Mouse (Mus musculus): Measurements from ENCODE around the gene Gpr108.
"Not testable (repeated sequence)": the region's sequence is repeated elsewhere in the genome, so short reads cannot be mapped to it uniquely, and the experiment has no call there.

The Gpr108 gene

DNA sequence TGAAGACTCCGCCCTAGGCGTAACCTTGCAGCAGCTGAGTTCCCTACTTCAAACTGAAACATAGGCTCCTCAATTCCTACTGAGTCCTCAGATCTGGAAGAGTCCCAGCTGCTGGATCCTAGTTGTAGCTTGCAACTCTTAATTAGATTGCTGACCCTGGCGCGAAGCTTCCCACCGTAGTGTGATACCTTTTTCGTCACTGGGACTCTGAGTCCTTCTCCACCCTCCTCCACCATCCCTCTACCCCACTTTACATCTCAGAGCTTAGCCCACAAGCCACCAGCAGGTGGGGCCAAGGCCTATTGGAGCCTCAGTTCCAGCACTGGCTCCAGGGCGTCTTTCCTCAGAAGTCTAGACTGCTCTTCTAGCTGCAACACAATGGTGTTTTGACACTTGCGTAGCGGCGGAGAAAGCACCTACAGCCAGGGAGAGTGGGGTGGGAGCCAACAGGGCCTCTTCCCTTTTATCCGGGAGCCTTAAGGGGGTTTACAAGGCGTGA is at the start of gene Gpr108:
Gene Gpr108, minus strand, starts transcription at position 246 of the 499 bp plus-strand sequence.
- DNase-seq (ENCODE audit: low read depth, low spot score), result peak; percentile 94

DNA sequence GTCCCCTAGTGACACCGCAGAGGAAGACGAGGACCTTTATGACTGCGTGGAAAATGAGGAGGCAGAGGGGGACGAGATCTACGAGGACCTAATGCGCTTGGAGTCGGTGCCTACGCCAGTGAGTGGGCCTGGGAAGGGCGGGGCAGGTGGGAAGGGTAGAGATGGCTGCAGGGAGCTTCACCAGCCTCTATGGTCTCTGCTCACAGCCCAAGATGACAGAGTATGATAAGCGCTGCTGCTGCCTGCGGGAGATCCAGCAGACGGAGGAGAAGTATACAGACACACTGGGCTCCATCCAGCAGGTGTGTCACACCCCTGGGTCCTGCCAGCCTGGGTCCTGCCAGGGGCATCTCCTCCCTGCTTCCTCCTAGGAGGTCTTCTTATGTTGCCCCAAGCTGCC is 48.8 kb upstream of the Gpr108 start:
- no peak for DNase-seq (ENCODE audit: low read depth, low spot score)

DNA sequence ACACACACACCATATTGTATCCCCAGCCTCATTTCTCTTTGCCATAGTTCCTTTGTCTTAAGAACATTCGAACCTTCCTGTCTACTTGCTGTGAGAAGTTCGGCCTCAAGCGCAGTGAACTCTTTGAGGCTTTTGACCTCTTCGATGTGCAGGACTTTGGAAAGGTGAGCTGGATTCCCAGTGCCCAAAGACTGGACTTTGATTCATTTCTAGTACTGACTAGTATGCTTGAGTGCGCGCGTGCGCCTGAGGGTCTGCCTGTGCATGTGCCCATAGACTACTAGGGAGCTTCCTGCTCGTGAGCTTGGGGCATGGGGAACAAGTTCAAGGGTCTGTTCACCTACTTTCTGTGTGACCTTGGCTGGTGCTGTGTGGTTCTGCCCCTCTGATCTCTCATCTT is 47.7 kb upstream of the Gpr108 start:
- no peak for DNase-seq (ENCODE audit: low read depth, low spot score)

DNA sequence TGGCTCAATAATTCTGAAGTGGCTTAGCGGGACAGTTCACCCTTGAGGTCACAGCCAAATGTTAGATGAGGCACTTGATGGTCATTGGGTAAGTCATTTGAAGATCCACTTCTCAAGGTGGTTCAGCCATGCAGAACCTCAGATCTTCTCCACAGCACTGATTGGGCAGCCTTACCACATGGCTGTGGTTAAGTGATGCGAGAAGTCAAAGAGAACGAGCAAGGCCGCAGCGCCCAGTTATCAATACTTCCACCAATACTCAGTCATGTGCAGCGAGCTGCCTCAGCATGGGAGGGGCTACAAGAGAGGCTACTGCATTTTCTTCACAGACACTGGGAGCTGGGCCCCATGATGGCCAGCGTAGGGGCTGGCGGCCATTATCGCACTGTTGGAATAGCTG is 44.7 kb upstream of the Gpr108 start:
- no peak for DNase-seq (ENCODE audit: low read depth, low spot score)

DNA sequence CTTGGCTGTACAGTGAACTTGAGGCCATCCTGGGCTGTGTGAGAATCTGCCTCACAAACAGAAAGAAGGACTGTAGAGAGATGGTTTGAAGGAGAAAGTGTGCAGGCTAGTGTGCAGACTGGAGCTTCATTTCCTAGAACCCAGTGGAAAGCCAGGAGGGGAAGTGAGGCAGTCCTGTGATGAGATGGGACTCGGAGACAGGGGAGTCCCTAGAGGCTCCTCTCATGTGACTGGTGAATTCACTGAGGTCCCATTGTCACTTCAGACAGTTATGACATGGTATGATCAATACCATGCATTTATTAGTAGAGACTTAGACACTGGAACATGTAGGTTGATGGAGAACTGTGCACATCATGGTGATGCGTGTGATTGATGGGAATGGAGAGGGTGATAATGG is 44.1 kb upstream of the Gpr108 start:
- no peak for DNase-seq (ENCODE audit: low read depth, low spot score)

DNA sequence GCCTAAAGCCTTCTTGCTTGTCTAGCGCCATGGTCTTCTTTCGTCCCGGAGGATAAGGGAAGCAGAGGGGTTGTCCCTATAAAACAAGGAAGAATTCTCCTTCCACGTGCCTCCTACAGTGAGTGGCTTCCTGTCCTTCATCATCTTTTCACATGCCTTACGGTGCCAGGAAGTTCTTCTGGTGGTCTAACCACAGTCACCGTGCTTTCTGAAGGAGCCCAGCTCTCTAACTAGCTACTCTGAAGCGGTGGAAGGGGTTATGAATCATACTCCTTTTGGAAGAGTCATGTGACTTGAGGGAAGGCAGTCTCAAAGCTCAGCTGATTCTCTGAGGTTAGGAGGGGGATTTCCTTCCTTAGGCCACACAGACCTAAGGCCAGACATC is 42.4 kb upstream of the Gpr108 start:
- DNase-seq (ENCODE audit: low read depth, low spot score), result peak; percentile 51

DNA sequence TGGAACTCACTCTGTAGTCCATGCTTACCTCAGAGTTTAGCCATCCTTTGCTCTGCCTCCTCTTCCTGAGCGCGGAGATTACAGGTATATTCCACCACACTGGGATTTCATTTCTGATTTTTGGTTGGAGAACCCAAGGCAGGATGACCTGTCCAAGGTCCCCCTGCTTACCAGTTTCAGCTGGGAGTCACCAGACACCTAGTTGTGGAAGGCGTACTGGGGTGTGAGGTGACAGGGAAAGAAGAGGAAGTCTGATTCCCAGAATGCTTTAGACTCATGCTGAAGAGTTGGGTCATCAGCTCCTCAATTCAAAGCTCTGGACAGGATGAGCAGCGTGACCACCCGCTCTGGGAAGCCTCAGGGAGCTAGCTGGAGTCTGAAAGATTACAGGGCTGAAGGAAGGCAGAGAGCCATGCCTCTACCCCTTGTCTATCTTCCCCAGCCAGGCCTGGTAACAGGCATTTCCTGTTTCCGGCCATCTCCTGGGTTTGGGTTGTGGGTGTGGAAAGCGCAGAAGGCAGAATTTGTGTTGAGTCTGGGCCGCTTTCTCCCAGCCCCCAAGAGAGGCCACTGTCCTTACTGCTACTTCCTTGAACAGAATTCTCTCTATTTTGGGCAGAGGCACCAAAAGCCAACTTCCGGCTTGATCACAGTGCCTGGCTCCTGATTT is 41.9 kb upstream of the Gpr108 start:
- DNase-seq (ENCODE audit: low read depth, low spot score), result peak; percentile 54

DNA sequence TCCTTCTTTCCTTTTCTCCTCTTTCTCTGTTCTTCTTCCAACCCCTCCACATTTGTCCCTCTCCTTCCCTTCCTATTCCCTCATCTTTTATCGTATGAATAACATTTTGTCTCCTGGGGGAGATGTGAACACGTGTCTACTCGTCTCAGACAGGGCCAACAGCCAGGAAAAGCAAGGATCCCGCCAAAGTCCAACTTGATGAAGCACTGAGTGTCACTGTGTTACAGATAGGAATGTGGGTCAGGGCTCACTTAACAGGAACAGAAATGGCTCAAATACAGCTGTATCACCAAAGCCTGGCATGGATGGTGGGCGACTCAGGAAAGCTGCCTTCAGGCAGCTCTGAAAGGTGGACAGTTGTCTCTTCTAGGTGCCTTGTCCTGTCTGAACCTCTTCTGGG is 41.0 kb upstream of the Gpr108 start:
- no peak for DNase-seq (ENCODE audit: low read depth, low spot score)

DNA sequence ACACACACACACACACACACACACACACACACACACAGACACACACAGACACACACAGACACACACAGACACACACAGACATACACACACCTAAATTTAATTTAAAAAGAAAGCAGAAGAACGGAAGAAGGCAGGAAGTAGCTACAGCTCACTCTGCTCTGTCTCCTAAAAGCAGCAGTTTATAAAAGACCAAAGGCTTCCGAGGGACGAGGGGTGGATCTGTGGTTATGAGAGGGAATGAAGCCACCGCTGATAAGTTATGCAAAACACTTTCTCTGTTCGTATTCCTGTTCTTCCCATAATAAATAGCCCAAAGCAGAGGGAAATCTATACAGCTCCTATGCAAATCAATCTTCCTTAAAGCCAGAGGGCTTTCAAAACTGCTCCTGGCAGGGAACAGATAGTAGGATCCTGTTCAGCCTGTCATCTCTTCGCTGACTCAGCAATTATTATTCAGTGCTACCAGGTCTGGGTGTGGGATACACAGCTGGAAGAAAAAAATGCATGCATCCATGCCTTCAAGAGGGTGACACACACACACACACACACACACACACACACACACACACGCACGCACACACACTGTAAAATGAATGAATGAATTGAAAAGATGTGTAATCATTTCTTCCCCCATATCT is 38.6 kb upstream of the Gpr108 start:
- peak; percentile 58 for DNase-seq (ENCODE audit: low read depth, low spot score)

DNA sequence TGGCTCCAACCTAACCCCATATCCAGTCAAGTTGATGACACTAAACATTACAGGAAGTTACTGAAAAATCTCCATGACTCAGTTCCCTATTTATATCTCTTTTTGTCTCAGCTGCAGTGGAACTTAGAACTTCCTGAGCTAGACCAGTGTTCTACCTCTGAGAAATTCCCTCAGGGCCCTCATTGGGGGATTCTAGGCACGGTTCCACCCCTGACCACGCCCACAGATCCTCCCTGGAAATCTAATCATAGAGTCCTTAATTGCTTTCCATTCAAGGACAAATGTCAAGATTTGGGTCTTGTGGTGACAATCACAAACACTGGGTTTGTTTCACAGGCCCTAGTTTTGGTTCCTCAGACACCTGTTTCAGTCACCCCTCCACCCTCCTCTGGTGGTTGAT is 36.8 kb upstream of the Gpr108 start:
- DNase-seq (ENCODE audit: low read depth, low spot score), result no peak

DNA sequence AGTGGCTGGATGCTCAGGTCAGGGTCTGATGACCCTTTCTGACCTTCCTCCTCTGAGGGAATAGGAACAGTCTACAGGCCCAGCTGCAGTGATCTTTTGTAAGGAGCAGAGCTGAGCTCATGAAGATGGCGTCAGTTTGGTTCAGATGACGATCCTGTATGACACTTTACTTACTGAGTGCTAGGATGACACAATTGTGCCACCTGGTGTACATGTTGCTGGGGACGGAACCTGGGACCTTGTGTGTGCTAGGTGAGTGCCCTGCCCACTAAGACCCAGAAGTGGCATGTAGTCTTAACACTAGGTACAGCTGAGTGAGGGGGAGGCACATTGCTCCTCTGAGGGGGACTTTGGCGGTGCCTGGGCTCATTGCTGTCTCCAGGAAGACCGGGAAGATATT is 35.7 kb upstream of the Gpr108 start:
- DNase-seq (ENCODE audit: low read depth, low spot score), result peak; percentile 56

DNA sequence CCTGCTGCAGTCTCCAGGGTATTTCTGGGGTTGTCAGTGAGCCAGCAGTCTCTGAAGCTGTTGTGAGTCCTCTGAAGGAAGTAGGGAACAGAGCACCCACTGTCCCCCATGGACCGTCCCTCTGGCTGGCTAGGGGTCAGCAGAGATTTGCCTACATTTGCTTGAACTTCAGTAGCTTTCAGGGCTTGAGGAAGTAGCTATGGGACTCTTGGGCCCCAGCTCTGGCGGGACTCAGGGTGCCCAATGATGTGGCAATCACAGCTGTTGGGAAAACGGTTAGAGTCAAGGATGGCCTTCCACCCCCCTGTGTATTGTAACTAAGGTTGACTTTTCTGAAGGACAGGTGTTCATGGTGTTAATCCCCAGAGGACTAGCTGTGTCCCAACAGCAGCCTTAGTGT is 32.2 kb upstream of the Gpr108 start:
- no peak for DNase-seq (ENCODE audit: low read depth, low spot score)

DNA sequence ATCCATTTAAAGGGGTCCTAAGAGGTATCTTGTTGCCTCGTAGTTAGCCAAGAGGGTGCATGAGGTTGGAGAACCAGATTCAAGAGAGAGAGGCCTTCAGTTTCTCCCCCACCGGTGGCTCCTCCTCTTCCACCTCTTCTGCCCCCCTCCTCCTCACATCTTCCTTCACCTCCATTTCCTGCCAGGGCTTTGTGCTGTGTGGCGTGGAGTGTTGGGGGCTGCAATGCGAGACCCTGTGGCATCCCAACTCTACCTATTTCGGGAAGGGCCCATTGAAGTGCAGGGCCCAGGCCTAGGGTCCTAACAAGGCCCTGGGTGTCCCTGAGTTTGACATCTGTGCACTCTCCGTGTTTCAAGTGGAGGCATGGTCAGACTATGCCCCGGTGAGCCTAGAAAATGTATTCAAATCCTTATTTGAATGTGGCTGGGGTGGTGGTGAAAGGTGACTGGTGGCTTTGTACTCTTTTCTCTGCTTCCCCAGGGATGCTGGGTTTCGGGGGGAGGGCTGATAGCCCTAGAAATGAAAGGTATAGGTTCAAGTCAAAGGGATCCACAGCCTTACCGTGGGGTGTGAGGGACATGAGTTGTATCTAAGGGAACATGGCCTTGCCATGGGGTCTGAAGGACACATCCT is 31.5 kb upstream of the Gpr108 start:
- peak; percentile 71 for DNase-seq (ENCODE audit: low read depth, low spot score)

DNA sequence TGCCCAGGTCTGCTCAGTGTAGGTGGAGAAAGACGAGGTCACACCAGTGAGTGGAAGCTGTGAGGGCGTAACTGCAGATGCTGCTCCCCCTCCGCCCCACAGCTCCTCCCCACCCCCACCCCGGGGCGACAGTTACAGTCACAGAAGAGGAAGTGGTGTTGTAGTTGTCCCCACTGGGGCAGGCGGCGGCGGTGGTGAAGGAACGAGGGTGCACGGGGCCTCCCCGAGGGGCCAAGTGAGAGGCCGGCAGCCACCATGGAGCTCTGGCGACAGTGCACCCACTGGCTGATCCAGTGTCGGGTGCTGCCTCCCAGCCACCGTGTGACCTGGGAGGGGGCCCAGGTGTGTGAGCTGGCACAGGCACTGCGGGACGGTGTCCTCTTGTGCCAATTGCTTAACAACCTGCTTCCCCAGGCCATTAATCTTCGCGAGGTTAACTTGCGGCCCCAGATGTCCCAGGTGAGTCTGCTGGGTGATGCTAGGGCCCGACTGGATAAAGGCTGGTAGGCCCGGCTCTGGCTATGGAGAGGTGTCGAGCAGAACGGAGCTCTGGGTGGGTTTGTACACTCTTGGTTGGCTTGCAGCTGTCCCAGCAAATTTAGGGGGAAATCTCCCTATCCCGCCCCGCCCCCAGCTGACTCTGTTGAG is 30.8 kb upstream of the Gpr108 start, which contains the start of gene Vav1:
Gene Vav1, plus strand, starts transcription at position 158 of the 648 bp plus-strand sequence.
- peak; percentile 86 for DNase-seq (ENCODE audit: low read depth, low spot score)

DNA sequence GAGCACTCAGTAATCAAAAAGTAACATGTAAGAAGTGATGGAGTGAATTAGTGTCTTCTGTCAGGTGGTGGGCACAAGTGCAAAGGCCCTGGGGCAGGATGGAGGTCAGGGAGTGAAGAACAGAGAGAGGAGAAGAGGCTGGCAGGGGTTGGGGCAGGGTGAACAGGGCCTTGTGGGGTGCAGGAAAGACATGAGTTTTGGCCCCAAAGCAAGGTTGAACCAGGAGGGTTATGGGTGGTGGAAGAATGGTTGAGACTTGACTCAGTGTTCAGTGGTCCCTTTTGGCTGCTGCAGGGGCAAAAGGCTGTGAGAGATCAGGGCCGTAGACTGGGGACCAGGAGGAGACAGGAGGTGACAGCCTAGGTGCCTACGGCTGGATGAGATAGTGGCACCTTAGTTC is 30.3 kb upstream of the Gpr108 start:
- DNase-seq (ENCODE audit: low read depth, low spot score), result peak; percentile 15

DNA sequence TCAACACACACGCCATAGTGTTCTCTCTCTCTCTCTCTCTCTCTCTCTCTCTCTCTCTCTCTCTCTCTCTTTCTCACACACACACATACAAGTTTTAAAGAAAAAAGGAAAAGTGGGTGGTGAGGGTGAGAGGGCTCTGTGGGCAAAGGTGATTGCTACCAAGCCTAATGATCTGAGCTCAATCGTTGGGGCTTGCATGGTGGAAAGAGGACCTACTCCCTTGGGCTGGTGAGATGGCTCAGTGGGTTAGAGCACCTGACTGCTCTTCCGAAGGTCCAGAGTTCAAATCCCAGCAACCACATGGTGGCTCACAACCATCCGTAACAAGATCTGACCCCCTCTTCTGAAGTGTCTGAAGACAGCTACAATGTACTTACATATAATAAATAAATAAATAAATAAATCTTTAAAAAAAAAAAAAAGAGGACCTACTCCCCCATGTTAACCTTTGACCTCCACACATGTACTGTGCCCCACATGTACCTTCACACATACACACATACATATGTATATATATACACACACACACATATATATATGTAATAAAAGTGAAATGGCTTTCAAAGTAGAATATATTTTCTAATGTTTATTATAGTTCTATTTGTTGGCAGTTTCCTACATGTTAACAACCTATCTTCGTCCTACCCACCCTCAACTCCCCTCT is 29.5 kb upstream of the Gpr108 start:
- DNase-seq (ENCODE audit: low read depth, low spot score), result not testable (repeated sequence)

DNA sequence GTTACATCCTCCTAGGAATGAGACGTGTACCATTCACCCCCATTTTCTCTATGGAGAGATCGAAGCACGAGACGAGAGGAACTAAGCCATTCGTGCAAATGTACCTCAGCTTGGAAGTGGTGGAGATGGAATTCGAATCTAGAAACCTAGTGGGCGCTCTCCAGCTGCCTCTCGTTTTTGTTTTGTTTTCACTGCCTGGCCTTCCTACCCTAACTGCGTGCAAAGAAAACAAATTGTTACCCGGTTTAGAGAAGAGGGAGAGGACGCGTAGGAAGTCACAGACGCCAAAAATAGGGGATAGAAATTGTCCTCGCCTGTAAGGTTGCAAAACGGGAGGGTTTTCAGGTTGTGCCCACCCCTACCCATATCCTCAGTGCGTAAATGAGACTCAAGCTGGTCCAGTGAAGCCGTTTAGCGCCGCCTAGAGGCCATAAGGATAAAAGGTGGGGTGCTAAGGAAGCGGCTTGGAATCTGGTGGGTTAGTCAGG is 28.4 kb upstream of the Gpr108 start:
- peak; percentile 92 for DNase-seq (ENCODE audit: low read depth, low spot score)

DNA sequence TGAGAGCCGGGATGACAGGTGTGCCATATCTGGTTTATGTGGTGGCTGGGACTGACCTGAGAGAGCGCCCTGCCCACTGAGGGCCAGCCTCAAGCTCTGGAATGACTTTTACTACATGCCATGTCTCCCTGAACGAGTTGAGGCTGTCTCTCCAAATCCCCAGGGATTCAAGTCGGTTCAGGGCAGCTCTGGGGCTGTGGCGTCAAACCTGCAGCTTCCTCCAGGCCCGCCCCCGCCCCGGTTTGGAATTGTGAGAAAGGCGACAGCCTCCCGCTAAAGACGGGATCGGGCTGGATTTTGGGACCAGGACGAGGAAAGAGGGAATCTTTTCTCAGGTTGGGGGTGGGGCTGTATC is 27.7 kb upstream of the Gpr108 start:
- no peak for DNase-seq (ENCODE audit: low read depth, low spot score)

DNA sequence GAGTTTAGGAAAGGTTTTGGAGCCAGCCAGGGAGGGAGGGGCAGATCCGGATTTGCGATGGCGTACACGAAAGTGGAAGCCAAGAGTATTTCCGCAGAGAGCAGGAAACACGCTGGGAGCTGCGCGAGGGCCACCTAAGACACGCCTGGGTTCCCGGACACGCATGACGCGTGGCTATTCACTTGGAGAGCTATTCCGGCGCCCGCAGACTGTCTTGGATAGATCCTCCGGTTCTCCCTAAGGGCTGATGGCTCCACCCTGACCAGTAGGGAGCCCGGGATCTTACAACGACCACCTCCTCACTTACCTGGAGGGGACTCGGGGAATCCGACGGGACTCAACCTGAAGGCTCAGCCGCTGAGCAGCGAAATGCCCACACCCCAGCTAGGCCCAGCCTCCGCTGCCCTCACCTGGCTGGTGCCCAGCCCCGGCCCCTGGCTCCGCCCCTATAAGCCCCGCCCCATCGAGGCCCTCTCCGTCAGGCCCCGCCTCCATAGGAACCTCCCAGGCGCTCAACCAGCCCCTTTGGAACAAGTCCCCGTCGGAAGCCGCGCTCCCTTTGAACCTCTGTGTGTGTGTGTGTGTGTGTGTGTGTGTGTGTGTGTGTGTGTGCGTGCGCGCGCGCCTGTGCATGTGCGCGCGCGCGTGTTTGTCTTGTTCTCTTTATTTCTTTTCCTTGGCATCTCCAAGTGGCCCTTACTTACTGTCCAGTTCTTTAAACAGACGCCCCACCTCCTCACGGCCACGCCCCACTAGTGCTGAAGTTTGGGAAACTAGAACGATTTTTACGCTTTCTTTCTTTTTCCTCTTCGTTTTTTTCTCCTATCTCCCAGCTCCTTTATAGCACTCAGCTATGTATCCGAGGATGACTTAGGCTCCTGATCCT is 27.1 kb upstream of the Gpr108 start:
- DNase-seq (ENCODE audit: low read depth, low spot score), result peak; percentile 93

DNA sequence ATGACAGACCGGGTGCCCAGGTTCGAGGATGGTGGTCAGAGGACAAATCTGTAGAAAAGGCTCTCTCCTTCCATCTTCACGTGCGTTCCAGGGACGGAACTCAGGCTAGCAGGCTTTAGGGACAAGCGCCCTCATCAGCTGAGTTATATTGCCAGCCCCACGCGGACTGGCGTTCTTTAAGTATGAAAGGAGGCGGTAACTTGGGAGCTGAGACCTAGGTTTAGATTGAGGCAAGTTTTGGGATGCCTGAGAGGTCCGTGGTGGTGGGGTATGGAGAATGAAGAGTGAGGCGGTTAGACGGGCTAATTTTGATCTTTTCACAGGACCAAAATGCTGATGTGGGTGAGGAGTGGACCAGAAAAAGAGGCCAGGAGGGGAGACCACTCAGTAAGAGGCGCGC is 26.4 kb upstream of the Gpr108 start:
- peak; percentile 38 for DNase-seq (ENCODE audit: low read depth, low spot score)

DNA sequence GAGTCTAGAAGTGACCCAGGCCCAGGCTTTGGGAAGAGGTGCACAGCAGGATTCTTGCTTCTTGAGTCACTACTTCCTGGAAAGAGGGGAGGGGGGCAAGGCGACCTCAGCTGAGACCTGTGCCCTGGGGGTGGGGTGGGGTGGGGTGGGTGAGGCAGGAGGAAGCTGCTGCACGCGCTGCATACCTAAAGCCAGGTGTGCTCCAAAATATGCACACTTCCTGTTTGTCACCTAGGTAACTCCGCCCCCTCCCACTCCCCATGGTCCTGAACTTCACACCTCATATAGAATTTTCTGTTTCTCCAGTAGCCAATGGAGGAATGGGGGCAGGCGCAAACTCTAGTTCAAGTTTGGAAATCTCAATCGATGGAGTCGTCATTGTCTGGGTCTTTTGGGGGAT is 25.6 kb upstream of the Gpr108 start:
- peak; percentile 39 for DNase-seq (ENCODE audit: low read depth, low spot score)
